Mouse (Mus musculus): ENCODE data around the gene Cd200r3.

Gene Cd200r3

GRCm38 (mm10) chr16:44943468-44943867 lies at the start of gene Cd200r3:
TSS of gene Cd200r3 (plus strand) at chr16:44943678.
- no peak for DNase-seq (ENCODE audit: low read depth)

GRCm38 (mm10) chr16:44932016-44932415 lies 11.5 kb upstream of the Cd200r3 start:
- no peak for DNase-seq (ENCODE audit: low read depth)

- DNase-seq (ENCODE audit: low read depth): no peak
These were observed 8.1 kb downstream of the Cd200r3 start for GRCm38 (mm10) chr16:44951360-44952114.

GRCm38 (mm10) chr16:44962296-44962695 lies 18.8 kb downstream of the Cd200r3 start:
- DNase-seq (ENCODE audit: low read depth): no peak

GRCm38 (mm10) chr16:44962777-44963176 lies 19.3 kb downstream of the Cd200r3 start:
- peak; percentile 56 for DNase-seq (ENCODE audit: low read depth)

- peak; percentile 64 for DNase-seq (ENCODE audit: low read depth)
These were observed 21.3 kb downstream of the Cd200r3 start for GRCm38 (mm10) chr16:44964526-44965374.

- peak; percentile 76 for DNase-seq (ENCODE audit: low read depth)
These were observed 21.9 kb downstream of the Cd200r3 start for GRCm38 (mm10) chr16:44965428-44965827.

- DNase-seq (ENCODE audit: low read depth): no peak
These were observed 22.4 kb downstream of the Cd200r3 start for GRCm38 (mm10) chr16:44965890-44966289.

GRCm38 (mm10) chr16:44966891-44967290 lies 23.4 kb downstream of the Cd200r3 start:
- DNase-seq (ENCODE audit: low read depth): no peak

- DNase-seq (ENCODE audit: low read depth): no peak
These were observed 24.6 kb downstream of the Cd200r3 start for GRCm38 (mm10) chr16:44968113-44968512.

GRCm38 (mm10) chr16:44970925-44971324 lies 27.4 kb downstream of the Cd200r3 start:
- peak; percentile 46 for DNase-seq (ENCODE audit: low read depth)

GRCm38 (mm10) chr16:44974042-44974441 lies 30.6 kb downstream of the Cd200r3 start:
- DNase-seq (ENCODE audit: low read depth): no peak

- DNase-seq (ENCODE audit: low read depth): no peak
These were observed 32.6 kb downstream of the Cd200r3 start for GRCm38 (mm10) chr16:44976081-44976480.

- DNase-seq (ENCODE audit: low read depth): no peak
These were observed 33.6 kb downstream of the Cd200r3 start for GRCm38 (mm10) chr16:44976892-44977633.

- DNase-seq (ENCODE audit: low read depth): no peak
These were observed 34.7 kb downstream of the Cd200r3 start for GRCm38 (mm10) chr16:44978193-44978592.

GRCm38 (mm10) chr16:44979355-44979896 lies 35.9 kb downstream of the Cd200r3 start:
- no peak for DNase-seq (ENCODE audit: low read depth)

- no peak for DNase-seq (ENCODE audit: low read depth)
These were observed 39.5 kb downstream of the Cd200r3 start for GRCm38 (mm10) chr16:44982972-44983371.

- DNase-seq (ENCODE audit: low read depth): no peak
These were observed 40.0 kb downstream of the Cd200r3 start for GRCm38 (mm10) chr16:44983379-44984060.

GRCm38 (mm10) chr16:44984111-44984510 lies 40.6 kb downstream of the Cd200r3 start:
- no peak for DNase-seq (ENCODE audit: low read depth)

GRCm38 (mm10) chr16:44984925-44985324 lies 41.4 kb downstream of the Cd200r3 start:
- DNase-seq (ENCODE audit: low read depth): no peak

- DNase-seq (ENCODE audit: low read depth): no peak
These were observed 42.6 kb downstream of the Cd200r3 start for GRCm38 (mm10) chr16:44986029-44986428.
